Mouse (Mus musculus) ovary, postnatal 36 days (tissue): ENCODE measurements around the gene Blvra.
A peak's percentile ranks its signal among the peaks of the same experiment; 100 is the strongest.

Experiments
- DNase-seq: peaks from one replicate; pipeline ENCODE4 v3.0.0; 2022; ENCODE audit warnings: low spot score, mixed read lengths

Gene Blvra

DNA sequence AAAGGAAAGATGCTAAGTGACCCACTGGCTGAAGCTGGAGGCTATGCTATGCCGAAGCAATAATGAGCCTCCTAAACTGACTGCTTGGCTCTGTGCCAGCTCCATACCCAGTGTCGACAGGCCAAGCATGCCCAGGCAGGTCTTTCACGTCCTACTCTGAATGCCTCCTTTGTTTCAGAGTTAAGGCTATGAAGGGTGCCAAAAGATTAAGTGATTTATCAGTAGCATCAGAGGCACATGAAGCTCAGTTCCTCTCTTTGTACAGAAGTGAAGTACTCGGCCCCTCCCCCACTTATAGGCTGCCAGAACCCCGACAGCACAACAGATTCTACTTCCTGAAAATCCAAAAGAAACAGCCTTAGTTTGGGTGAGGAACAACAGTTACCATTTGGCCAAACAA, 66.5 kb downstream of the Blvra start:
- no peak for DNase-seq

DNA sequence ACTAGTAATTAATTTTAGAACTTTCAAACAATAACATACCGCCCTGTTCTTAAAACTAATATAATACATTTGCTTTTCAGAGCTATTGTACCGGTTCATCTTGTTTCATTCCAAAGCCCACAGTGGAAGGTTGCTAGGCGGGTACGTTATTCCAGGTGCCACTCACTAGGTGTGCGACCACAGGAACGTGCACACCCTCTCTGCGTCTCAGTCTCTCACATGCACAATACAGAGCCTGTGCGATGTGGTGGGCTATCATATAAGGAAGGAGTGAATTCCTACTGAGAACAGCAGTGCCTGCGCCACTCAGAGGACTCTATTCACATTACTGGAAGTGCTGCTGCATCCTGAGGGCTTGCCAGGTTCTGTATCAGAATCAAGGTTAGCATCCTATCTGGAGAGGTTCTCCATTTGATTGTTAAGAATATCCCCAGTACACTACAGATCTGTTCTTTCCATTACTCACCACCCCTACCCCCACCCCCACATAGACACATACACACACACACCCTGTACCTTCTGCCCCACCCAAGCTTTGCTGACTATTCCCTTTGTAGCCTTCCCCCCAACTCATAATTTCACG, 67.5 kb downstream of the Blvra start:
- DNase-seq: no peak

DNA sequence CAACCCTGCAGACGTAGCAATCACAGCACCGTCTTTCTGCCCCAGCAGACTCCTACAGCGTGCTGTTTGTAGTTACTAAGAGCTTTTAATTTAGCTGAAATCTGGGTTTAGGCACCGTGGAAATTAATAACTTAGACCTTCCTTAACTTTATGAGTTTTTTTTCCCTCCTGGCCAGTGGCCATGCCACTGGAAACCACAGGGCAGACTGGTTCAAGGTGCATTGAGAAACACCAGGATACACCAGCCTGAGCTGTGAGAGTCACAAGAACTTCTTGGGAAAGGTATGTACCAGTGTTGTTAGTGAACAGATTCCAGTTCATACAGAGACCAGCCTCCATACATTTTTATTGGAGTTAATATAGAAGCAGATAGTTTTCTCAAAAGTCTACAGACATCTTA, 68.0 kb downstream of the Blvra start:
- no peak for DNase-seq

DNA sequence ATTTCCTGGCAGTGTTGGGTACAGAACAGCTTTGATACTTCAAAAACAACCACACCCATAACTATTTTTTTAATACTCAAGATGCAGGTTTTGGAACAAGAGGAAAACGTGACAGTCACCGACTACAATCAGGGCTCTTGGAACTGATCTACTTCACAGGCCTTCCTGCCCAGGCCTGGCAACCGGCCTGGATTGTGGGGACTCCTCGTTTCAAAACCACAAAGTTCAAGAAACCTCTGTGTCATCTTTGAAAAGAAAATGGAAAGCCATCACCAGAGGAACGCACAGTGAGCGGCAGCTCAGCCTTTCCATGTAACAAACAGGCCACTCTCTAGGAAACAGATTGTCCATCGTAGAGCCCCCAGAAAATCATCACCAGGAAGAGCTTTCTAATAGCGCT, 68.6 kb downstream of the Blvra start:
- no peak for DNase-seq

DNA sequence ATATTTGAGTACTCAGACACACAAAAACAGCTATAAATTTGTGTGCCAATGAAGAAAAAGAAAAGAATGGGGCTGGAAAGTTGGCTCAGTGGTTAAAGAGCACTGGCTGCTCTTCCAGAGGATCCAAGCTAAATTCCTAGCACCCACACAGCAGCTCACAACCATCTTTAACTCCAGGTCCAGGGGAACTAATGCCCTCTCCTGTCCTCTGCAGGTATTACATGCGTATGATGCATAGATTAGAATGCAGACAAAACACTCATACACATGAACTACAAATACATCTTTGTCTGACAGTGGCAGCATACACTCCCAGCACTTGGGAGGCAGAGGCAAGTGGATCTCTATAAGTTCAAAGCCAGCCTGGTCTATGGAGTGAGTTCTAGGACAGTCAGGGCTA, 69.1 kb downstream of the Blvra start:
- DNase-seq: no peak

DNA sequence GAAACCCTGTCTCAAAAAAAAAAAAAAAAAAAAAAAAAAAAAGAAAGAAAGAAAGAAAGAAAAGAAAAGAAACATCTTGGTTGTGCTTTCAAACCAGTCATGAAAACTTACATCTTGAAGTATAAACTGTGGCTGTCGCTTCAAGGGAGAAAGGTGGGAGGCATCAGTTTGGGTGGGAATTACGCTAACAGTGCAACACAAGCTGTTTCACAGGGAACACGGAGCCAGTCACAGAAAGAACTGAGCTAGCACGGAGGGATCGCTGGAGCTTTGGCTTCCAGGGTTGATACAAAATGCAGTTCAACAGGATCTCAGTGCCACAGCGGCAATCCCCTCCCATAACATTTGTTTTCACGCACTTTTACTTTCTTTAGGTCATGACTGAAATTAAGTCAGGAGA, 69.5 kb downstream of the Blvra start:
- no peak for DNase-seq

DNA sequence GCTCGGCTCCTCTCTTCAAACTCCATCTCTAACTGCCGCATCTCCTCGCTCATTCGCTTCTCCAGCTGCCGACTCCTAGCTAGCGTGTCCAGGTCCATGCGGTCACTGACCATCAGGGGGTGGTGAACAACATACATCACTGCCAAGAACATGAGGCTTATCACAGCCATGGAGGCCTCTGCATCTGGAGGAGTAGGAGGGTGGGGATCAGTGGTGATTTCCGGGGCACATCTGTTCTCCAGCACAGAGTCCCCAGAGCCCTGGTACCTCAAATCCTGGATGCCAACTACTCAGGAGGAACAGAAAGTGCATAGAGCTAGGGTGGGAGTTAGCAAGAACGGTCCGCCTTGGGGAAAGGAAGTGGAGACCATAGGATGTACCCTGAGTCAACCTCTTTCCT, 71.6 kb downstream of the Blvra start:
- DNase-seq: no peak

DNA sequence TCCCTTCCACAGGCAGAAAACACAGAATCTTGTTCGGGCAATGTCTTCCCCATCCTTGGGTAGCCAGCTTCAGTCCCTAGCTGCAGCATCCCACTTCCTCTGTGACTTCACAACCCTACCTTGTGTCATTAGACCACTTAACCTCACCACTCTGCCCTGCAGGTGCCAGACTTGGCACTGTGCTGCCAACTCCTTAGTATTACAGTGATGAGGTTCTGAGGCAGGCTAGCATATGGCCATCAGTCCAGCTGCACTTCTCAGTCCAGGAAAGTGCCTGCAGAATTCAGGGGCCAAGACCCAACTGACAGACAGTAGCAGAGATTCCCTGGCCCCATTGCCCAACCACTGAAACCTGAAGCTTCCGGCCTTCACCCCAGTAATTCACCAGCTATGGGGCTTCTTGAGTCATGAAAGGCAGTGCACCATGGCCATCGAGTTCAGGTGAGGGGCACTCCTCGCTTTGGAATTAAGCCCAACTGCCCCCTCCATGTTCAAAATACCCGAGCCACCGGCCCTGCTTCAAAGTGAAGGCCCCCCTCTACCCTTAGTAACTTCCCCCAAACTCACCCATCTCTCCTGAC, 72.2 kb downstream of the Blvra start:
- DNase-seq: no peak

DNA sequence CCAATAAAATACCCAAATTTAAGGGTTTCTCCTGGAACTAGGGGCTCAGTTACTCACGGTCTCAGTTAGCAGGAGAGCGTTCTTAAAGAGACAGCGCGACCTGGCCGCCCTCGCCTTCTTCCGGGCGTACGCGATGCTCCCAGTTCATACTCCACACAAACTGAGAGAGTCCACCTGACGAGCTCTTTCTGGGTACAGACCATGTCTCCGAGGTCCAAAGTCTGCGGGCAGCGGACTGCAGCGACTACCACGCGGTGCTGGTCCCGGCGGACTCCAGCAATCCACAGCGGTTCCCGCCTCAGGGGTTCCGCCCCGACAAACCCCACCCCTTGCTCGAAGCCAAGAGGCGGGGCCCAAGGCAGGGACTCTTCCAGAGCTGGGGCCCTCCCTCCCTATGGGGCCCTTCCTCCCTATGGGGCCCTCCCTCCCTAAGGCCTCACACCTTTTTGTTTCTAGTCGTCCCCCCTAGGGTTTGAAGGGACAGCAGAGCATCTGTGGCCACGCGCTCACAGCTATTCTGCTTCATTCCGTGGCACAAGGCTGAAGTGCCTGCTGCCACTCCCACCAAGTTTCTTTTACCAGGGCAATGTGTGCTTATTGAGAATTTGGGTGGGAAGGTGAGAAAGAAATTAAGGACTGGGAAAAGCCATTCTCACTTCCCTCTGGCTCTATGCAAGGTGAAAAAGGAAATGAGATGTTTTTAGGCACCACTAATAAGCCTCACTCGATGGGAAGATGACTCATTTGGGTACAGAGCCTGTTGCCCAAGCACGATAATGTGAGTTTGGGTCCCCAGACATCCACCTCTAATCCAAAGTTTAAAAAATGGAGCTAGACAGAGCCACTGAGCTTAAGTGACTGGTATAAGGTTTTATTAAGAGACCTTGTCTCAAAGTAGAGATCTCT, 72.9 kb downstream of the Blvra start, which contains the start of gene Itpripl1:
Gene Itpripl1 (minus strand): TSS at position 285 of the 906 bp plus-strand sequence.
- peak; percentile 78 for DNase-seq

DNA sequence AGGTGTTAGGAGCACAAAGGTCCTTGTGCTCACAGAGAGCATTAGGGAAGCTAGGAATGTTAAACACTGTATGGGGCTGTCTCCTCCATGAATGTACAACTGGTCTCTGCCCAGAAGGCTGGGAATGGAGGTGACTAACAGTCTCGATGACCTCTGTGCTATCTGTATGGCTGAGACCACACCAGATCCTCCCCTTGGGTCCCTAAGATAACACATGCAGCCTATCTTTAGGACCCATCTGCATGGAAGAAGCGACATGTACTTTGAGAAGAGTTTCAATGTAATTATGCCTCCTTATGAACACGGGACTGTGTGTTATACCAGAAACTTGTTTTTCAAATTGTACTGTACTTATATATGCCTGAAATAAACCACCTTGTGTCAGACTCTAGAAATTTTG, 75.2 kb downstream of the Blvra start:
- no peak for DNase-seq
